Mouse (Mus musculus): Measurements from ENCODE around the gene Dclk2. TPM values are rescaled to one million over a fixed set of nuclear protein-coding genes. Genes with fewer than 3 reads are reported as not detected.

Gene Dclk2
- polyA plus RNA-seq, 1 experiment from 2014 or later, result 4.2 TPM

GRCm38 (mm10) chr3:86870952-86871351 lies 49.7 kb downstream of the Dclk2 start:
- Histone ChIP-seq H3K27me3 (replicated peaks; ENCODE audit: control insufficient read depth, insufficient read depth, low read length) (no peaks in the 10 kb centered on the region), H3K9ac (ENCODE audit: low read depth, low read length) (no peak overlapping the region), H3K4me1 (ENCODE audit: control insufficient read depth, insufficient read depth, low read length) (no peaks in the 10 kb centered on the region; the same call in 1 of the 2 replicates), H3K36me3 (ENCODE audit: control insufficient read depth, insufficient read depth, low read length) (no peaks in the 10 kb centered on the region), H3K4me2 (ENCODE audit: low read depth, low read length) (no peak overlapping the region), H3K9me3 (ENCODE audit: control insufficient read depth, low read length) (no peaks in the 10 kb centered on the region), H3K4me3 (ENCODE audit: low read length) (no peak overlapping the region), H3K27ac (ENCODE audit: low read length) (no peak overlapping the region)
- no peak for ATAC-seq
- 82% methylated on average over 6 of the region's 6 CpGs for WGBS

- WGBS, result 50% methylated on average over 3 of the region's 3 CpGs
- Histone ChIP-seq H3K9ac (ENCODE audit: low read depth, low read length) (no peak overlapping the region), H3K4me3 (ENCODE audit: low read length) (no peak overlapping the region), H3K9me3 (ENCODE audit: control insufficient read depth, low read length) (no peaks in the 10 kb centered on the region), H3K27me3 (replicated peaks; ENCODE audit: control insufficient read depth, insufficient read depth, low read length) (no peaks in the 10 kb centered on the region), H3K27ac (ENCODE audit: low read length) (no peak overlapping the region), H3K4me2 (ENCODE audit: low read depth, low read length) (no peak overlapping the region), H3K4me1 (ENCODE audit: control insufficient read depth, insufficient read depth, low read length) (no peaks in the 10 kb centered on the region; the same call in 1 of the 2 replicates), H3K36me3 (ENCODE audit: control insufficient read depth, insufficient read depth, low read length) (no peaks in the 10 kb centered on the region)
- ATAC-seq, result no peak
Observed at GRCm38 (mm10) chr3:86870411-86870810, 50.2 kb downstream of the Dclk2 start.

GRCm38 (mm10) chr3:86868721-86869120 lies 51.9 kb downstream of the Dclk2 start:
- no peak for ATAC-seq
- no peaks in the 10 kb centered on the region for H3K9me3 ChIP-seq (ENCODE audit: control insufficient read depth, low read length)
- H3K36me3 ChIP-seq (ENCODE audit: control insufficient read depth, insufficient read depth, low read length), result no peaks in the 10 kb centered on the region
- no peaks in the 10 kb centered on the region for H3K27me3 ChIP-seq (replicated peaks; ENCODE audit: control insufficient read depth, insufficient read depth, low read length)
- no peak overlapping the region for H3K9ac ChIP-seq (ENCODE audit: low read depth, low read length)
- WGBS, result 58% methylated on average over 3 of the region's 3 CpGs
- no peaks in the 10 kb centered on the region; the same call in 1 of the 2 replicates for H3K4me1 ChIP-seq (ENCODE audit: control insufficient read depth, insufficient read depth, low read length)
- no peak overlapping the region for H3K4me2 ChIP-seq (ENCODE audit: low read depth, low read length)
- no peak overlapping the region for H3K27ac ChIP-seq (ENCODE audit: low read length)
- H3K4me3 ChIP-seq (ENCODE audit: low read length), result no peak overlapping the region

GRCm38 (mm10) chr3:86863327-86864008 lies 57.2 kb downstream of the Dclk2 start:
- no peak for ATAC-seq

GRCm38 (mm10) chr3:86862939-86863311 lies 57.7 kb downstream of the Dclk2 start:
- H3K4me2 ChIP-seq (ENCODE audit: low read depth, low read length), result no peak overlapping the region
- 8% methylated on average over 3 of the region's 3 CpGs for WGBS

More at GRCm38 (mm10) chr3:86863327-86864008, 57.2 kb downstream of the Dclk2 start:
- Histone ChIP-seq H3K4me2 (ENCODE audit: low read depth, low read length) (no peak overlapping the region), H3K27ac (ENCODE audit: low read length) (no peak overlapping the region), H3K27me3 (replicated peaks; ENCODE audit: control insufficient read depth, insufficient read depth, low read length) (no peaks in the 10 kb centered on the region), H3K9ac (ENCODE audit: low read depth, low read length) (no peak overlapping the region), H3K9me3 (ENCODE audit: control insufficient read depth, low read length) (no peaks in the 10 kb centered on the region), H3K36me3 (ENCODE audit: control insufficient read depth, insufficient read depth, low read length) (no peaks in the 10 kb centered on the region), H3K4me1 (ENCODE audit: control insufficient read depth, insufficient read depth, low read length) (no peaks in the 10 kb centered on the region), H3K4me3 (ENCODE audit: low read length) (no peak overlapping the region)
- WGBS, result 19% methylated on average over 10 of the region's 10 CpGs

GRCm38 (mm10) chr3:86862245-86862938 lies 58.3 kb downstream of the Dclk2 start:
- Histone ChIP-seq H3K36me3 (ENCODE audit: control insufficient read depth, insufficient read depth, low read length) (no peaks in the 10 kb centered on the region), H3K4me2 (ENCODE audit: low read depth, low read length) (no peak overlapping the region), H3K9ac (ENCODE audit: low read depth, low read length) (no peak overlapping the region), H3K4me3 (ENCODE audit: low read length) (no peak overlapping the region), H3K9me3 (ENCODE audit: control insufficient read depth, low read length) (no peaks in the 10 kb centered on the region), H3K4me1 (ENCODE audit: control insufficient read depth, insufficient read depth, low read length) (no peaks in the 10 kb centered on the region), H3K27me3 (replicated peaks; ENCODE audit: control insufficient read depth, insufficient read depth, low read length) (no peaks in the 10 kb centered on the region), H3K27ac (ENCODE audit: low read length) (no peak overlapping the region)
- 63% methylated on average over 10 of the region's 10 CpGs for WGBS
- no peak for ATAC-seq

More at GRCm38 (mm10) chr3:86862939-86863311, 57.7 kb downstream of the Dclk2 start:
- no peaks in the 10 kb centered on the region for H3K4me1 ChIP-seq (ENCODE audit: control insufficient read depth, insufficient read depth, low read length)
- no peak overlapping the region for H3K9ac ChIP-seq (ENCODE audit: low read depth, low read length)
- no peaks in the 10 kb centered on the region for H3K27me3 ChIP-seq (replicated peaks; ENCODE audit: control insufficient read depth, insufficient read depth, low read length)
- no peaks in the 10 kb centered on the region for H3K36me3 ChIP-seq (ENCODE audit: control insufficient read depth, insufficient read depth, low read length)
- H3K27ac ChIP-seq (ENCODE audit: low read length), result no peak overlapping the region
- H3K4me3 ChIP-seq (ENCODE audit: low read length), result no peak overlapping the region
- H3K9me3 ChIP-seq (ENCODE audit: control insufficient read depth, low read length), result no peaks in the 10 kb centered on the region
- no peak for ATAC-seq

- no peaks in the 10 kb centered on the region for H3K36me3 ChIP-seq (ENCODE audit: control insufficient read depth, insufficient read depth, low read length)
- H3K4me2 ChIP-seq (ENCODE audit: low read depth, low read length), result no peak overlapping the region
- no peak overlapping the region for H3K27ac ChIP-seq (ENCODE audit: low read length)
- H3K4me1 ChIP-seq (ENCODE audit: control insufficient read depth, insufficient read depth, low read length), result no peaks in the 10 kb centered on the region
- H3K9ac ChIP-seq (ENCODE audit: low read depth, low read length), result no peak overlapping the region
- WGBS, result 85% methylated on average over 2 of the region's 2 CpGs
- no peak overlapping the region for H3K4me3 ChIP-seq (ENCODE audit: low read length)
- H3K9me3 ChIP-seq (ENCODE audit: control insufficient read depth, low read length), result no peaks in the 10 kb centered on the region
- no peak for ATAC-seq
- H3K27me3 ChIP-seq (replicated peaks; ENCODE audit: control insufficient read depth, insufficient read depth, low read length), result no peaks in the 10 kb centered on the region
Observed at GRCm38 (mm10) chr3:86859791-86860190, 60.9 kb downstream of the Dclk2 start.

GRCm38 (mm10) chr3:86858699-86859098 lies 62.0 kb downstream of the Dclk2 start:
- Histone ChIP-seq H3K4me1 (ENCODE audit: control insufficient read depth, insufficient read depth, low read length) (no peaks in the 10 kb centered on the region), H3K4me3 (ENCODE audit: low read length) (no peak overlapping the region), H3K27me3 (replicated peaks; ENCODE audit: control insufficient read depth, insufficient read depth, low read length) (no peaks in the 10 kb centered on the region), H3K36me3 (ENCODE audit: control insufficient read depth, insufficient read depth, low read length) (no peaks in the 10 kb centered on the region), H3K4me2 (ENCODE audit: low read depth, low read length) (no peak overlapping the region), H3K9ac (ENCODE audit: low read depth, low read length) (no peak overlapping the region), H3K9me3 (ENCODE audit: control insufficient read depth, low read length) (no peaks in the 10 kb centered on the region), H3K27ac (ENCODE audit: low read length) (no peak overlapping the region)
- 90% methylated on average over 5 of the region's 5 CpGs for WGBS
- no peak for ATAC-seq

GRCm38 (mm10) chr3:86857833-86858398 lies 62.7 kb downstream of the Dclk2 start:
- no peak overlapping the region for H3K4me3 ChIP-seq (ENCODE audit: low read length)
- H3K4me2 ChIP-seq (ENCODE audit: low read depth, low read length), result no peak overlapping the region
- H3K27me3 ChIP-seq (replicated peaks; ENCODE audit: control insufficient read depth, insufficient read depth, low read length), result no peaks in the 10 kb centered on the region
- H3K4me1 ChIP-seq (ENCODE audit: control insufficient read depth, insufficient read depth, low read length), result no peaks in the 10 kb centered on the region
- H3K9me3 ChIP-seq (ENCODE audit: control insufficient read depth, low read length), result no peaks in the 10 kb centered on the region
- H3K27ac ChIP-seq (ENCODE audit: low read length), result no peak overlapping the region
- no peak overlapping the region for H3K9ac ChIP-seq (ENCODE audit: low read depth, low read length)
- H3K36me3 ChIP-seq (ENCODE audit: control insufficient read depth, insufficient read depth, low read length), result no peaks in the 10 kb centered on the region
- 57% methylated on average over 8 of the region's 8 CpGs for WGBS
- no peak for ATAC-seq
